Mouse (Mus musculus): ENCODE data around the gene Sprr1a. TPM values are rescaled to one million over a fixed set of nuclear protein-coding genes. Genes with fewer than 3 reads are reported as not detected.

Sprr1a gene
- polyA plus RNA-seq, 1 experiment from 2014 or later = not detected

DNA sequence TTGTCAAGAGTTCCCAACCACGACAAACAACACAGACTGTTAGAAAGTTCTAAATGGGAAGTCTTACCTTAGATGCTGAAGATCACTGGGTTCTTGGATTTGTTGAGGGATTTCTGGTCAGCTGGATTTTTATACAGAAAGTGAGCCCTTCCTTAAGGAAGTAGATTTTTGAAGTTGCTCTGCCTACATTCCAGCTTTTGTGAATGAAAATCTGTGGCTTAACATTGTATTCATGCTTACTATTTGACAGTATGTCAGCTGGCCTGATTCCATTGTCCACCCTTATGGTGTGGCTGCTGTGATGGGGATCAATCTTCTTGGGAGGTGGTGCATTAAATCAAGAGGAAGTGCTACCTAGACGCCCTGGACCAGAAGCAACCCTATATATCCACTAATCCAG lies 27.1 kb downstream of the Sprr1a start, which contains the start of gene Sprr3:
Gene Sprr3, minus strand, starts transcription at position 101 of the 400 bp plus-strand sequence.
- H3K9me3 ChIP-seq (replicated peaks) = no peaks in the 10 kb centered on the region
- H3K27ac ChIP-seq = no peak within 1 kb of the TSS
- no peak within 1 kb of the TSS for H3K9ac ChIP-seq
- no peak within 1 kb of the TSS for H3K4me3 ChIP-seq
- no peak within 1 kb of the TSS for H3K4me2 ChIP-seq
- ATAC-seq = no peak
- no peaks in the 10 kb centered on the region for H3K27me3 ChIP-seq (replicated peaks)
- 32% methylated on average over 2 of the region's 2 CpGs for WGBS (ENCODE audit: insufficient replicate concordance)
- no peaks in the 10 kb centered on the region for H3K4me1 ChIP-seq
- H3K36me3 ChIP-seq = no peaks in the 10 kb centered on the region

DNA sequence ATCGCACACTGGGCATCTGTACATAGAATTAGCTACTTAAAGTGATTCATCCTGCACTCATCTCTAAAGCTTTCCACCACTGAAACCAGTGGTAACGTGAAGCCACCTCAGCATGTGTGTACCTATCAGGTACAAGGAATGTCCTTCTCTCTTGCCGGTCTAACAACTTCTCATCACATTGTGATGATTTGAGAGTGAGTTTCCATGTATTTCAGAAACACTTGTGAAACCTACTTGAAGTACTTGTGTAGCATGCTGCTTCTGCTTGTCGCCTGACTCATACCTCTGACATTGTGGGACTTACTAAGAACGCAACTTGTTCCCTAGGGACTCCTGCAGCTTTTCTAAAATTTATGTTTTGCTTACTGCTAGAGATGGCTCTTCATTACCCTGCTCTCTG lies 30.5 kb downstream of the Sprr1a start:
- Histone ChIP-seq H3K9ac (no peak overlapping the region), H3K27ac (no peak overlapping the region), H3K27me3 (replicated peaks) (no peaks in the 10 kb centered on the region), H3K4me1 (no peaks in the 10 kb centered on the region), H3K4me3 (no peak overlapping the region), H3K9me3 (replicated peaks) (no peaks in the 10 kb centered on the region), H3K36me3 (no peaks in the 10 kb centered on the region), H3K4me2 (no peak overlapping the region)
- 65% methylated on average over 5 of the region's 5 CpGs for whole genome bisulfite sequencing (ENCODE audit: insufficient replicate concordance)
- ATAC-seq = no peak

DNA sequence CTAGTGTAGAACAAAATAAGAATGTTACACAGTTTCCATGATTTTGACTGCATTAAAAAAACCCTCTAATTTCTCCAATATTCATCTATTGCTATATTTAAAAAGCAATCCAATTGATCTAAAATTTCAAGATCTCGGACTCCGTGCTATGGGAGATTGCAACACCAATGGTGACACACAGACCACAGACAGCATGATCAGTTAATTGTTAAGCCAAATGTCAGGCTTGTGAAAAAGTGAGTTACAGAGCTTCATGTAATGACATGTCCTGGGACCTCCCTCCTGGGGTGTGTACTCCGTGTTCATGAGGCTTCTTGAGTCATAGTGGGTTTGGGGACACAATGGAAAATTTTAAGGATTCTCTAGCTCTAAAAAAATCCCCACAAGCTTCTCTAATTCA lies 45.5 kb downstream of the Sprr1a start:
- Histone ChIP-seq H3K9ac (no peak overlapping the region), H3K27me3 (replicated peaks) (no peaks in the 10 kb centered on the region), H3K4me3 (no peak overlapping the region), H3K9me3 (replicated peaks) (no peaks in the 10 kb centered on the region), H3K36me3 (no peaks in the 10 kb centered on the region), H3K4me2 (no peak overlapping the region), H3K4me1 (no peaks in the 10 kb centered on the region), H3K27ac (no peak overlapping the region)
- no peak for ATAC-seq
- 58% methylated on average over 3 of the region's 3 CpGs for WGBS (ENCODE audit: insufficient replicate concordance)

DNA sequence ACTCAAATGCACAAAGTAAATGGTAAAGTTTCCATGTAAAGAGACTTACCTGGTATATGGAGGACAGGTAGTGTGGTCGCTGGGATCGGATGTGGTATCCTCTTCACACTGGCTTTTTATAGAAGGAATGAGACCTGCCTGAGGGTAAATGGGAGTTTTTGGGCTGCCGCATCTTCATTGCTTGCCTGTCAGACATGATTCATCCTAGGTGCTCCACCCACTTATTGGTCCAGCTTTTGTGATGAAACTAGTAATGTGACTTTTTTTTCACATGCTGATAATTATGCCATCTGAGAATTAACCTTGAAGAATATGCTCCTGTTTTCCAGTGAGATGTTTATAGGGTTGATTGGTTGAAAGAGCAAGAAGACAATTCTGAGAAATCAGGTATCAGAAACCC lies 47.0 kb downstream of the Sprr1a start, which contains the start of gene Sprr1b:
Gene Sprr1b, minus strand, starts transcription at position 101 of the 400 bp plus-strand sequence.
- H3K9me3 ChIP-seq (replicated peaks) = no peaks in the 10 kb centered on the region
- 83% methylated on average over 3 of the region's 3 CpGs for WGBS (ENCODE audit: insufficient replicate concordance)
- H3K27ac ChIP-seq = no peak within 1 kb of the TSS
- no peaks in the 10 kb centered on the region for H3K36me3 ChIP-seq
- H3K27me3 ChIP-seq (replicated peaks) = no peaks in the 10 kb centered on the region
- no peak within 1 kb of the TSS for H3K9ac ChIP-seq
- H3K4me2 ChIP-seq = no peak within 1 kb of the TSS
- H3K4me3 ChIP-seq = no peak within 1 kb of the TSS
- H3K4me1 ChIP-seq = no peaks in the 10 kb centered on the region
- ATAC-seq = no peak

Other genes starting within 250 kb of the Sprr1a start
- not detected in 2 replicates for gene Sprr2a3, start 200.5 kb downstream of the Sprr1a start, polyA plus RNA-seq (2016; fragmentation: Nextera tagmentation; extraction: Ambion mirVana)
- not detected in 2 replicates for gene Sprr2b, start 169.3 kb downstream of the Sprr1a start, polyA plus RNA-seq (2016; fragmentation: Nextera tagmentation; extraction: Ambion mirVana)
- not detected in 2 replicates for gene Sprr2d, start 146.8 kb downstream of the Sprr1a start, polyA plus RNA-seq (2016; fragmentation: Nextera tagmentation; extraction: Ambion mirVana)
- not detected in 2 replicates for gene Sprr2e, start 133.8 kb downstream of the Sprr1a start, polyA plus RNA-seq (2016; fragmentation: Nextera tagmentation; extraction: Ambion mirVana)
- not detected in 2 replicates for gene Sprr2f, start 120.7 kb downstream of the Sprr1a start, polyA plus RNA-seq (2016; fragmentation: Nextera tagmentation; extraction: Ambion mirVana)
- not detected in 2 replicates for gene Sprr2h, start 100.2 kb downstream of the Sprr1a start, polyA plus RNA-seq (2016; fragmentation: Nextera tagmentation; extraction: Ambion mirVana)
- gene Sprr2i, start 77.9 kb downstream of the Sprr1a start, polyA plus RNA-seq (2016; fragmentation: Nextera tagmentation; extraction: Ambion mirVana) = not detected in 2 replicates
- not detected in 2 replicates for gene Sprr2j-ps, start 67.8 kb downstream of the Sprr1a start, polyA plus RNA-seq (2016; fragmentation: Nextera tagmentation; extraction: Ambion mirVana)
- 5.6 and 5.7 TPM in 2 replicates for gene Gm9774, start 56.5 kb downstream of the Sprr1a start, polyA plus RNA-seq (2016; fragmentation: Nextera tagmentation; extraction: Ambion mirVana)
- not detected in 2 replicates for gene Sprr2k, start 53.3 kb downstream of the Sprr1a start, polyA plus RNA-seq (2016; fragmentation: Nextera tagmentation; extraction: Ambion mirVana)
- not detected in 2 replicates for gene Sprr1b, start 47.1 kb downstream of the Sprr1a start, polyA plus RNA-seq (2016; fragmentation: Nextera tagmentation; extraction: Ambion mirVana)
- not detected in 2 replicates for gene Sprr3, start 27.2 kb downstream of the Sprr1a start, polyA plus RNA-seq (2016; fragmentation: Nextera tagmentation; extraction: Ambion mirVana)
- gene Sprr4, start 14.6 kb upstream of the Sprr1a start, polyA plus RNA-seq (2016; fragmentation: Nextera tagmentation; extraction: Ambion mirVana) = not detected in 2 replicates
- not detected in 2 replicates for gene 2310046K23Rik, start 48.6 kb upstream of the Sprr1a start, polyA plus RNA-seq (2016; fragmentation: Nextera tagmentation; extraction: Ambion mirVana)
- gene Ivl, start 87.8 kb upstream of the Sprr1a start, polyA plus RNA-seq (2016; fragmentation: Nextera tagmentation; extraction: Ambion mirVana) = 0.12 TPM in 1 of 2 replicates, not detected in the other
- not detected in 2 replicates for gene Smcp, start 103.1 kb upstream of the Sprr1a start, polyA plus RNA-seq (2016; fragmentation: Nextera tagmentation; extraction: Ambion mirVana)
- not detected in 2 replicates for gene 2210017I01Rik, start 121.6 kb upstream of the Sprr1a start, polyA plus RNA-seq (2016; fragmentation: Nextera tagmentation; extraction: Ambion mirVana)
- not detected in 2 replicates for gene Lce6a, start 135.8 kb upstream of the Sprr1a start, polyA plus RNA-seq (2016; fragmentation: Nextera tagmentation; extraction: Ambion mirVana)
- not detected in 2 replicates for gene Lce1a1, start 162.4 kb upstream of the Sprr1a start, polyA plus RNA-seq (2016; fragmentation: Nextera tagmentation; extraction: Ambion mirVana)
- gene Lce1b, start 171.0 kb upstream of the Sprr1a start, polyA plus RNA-seq (2016; fragmentation: Nextera tagmentation; extraction: Ambion mirVana) = not detected in 2 replicates
- not detected in 2 replicates for gene Lce1a2, start 184.4 kb upstream of the Sprr1a start, polyA plus RNA-seq (2016; fragmentation: Nextera tagmentation; extraction: Ambion mirVana)
- not detected in 2 replicates for gene Lce1c, start 193.4 kb upstream of the Sprr1a start, polyA plus RNA-seq (2016; fragmentation: Nextera tagmentation; extraction: Ambion mirVana)
- not detected in 2 replicates for gene Lce1d, start 201.3 kb upstream of the Sprr1a start, polyA plus RNA-seq (2016; fragmentation: Nextera tagmentation; extraction: Ambion mirVana)
- not detected in 2 replicates for gene Lce1e, start 223.2 kb upstream of the Sprr1a start, polyA plus RNA-seq (2016; fragmentation: Nextera tagmentation; extraction: Ambion mirVana)
- not detected in 2 replicates for gene Lce1f, start 234.5 kb upstream of the Sprr1a start, polyA plus RNA-seq (2016; fragmentation: Nextera tagmentation; extraction: Ambion mirVana)

Measured in liver, embryonic 12.5 days (tissue).